Mouse (Mus musculus) liver, adult 2 months (tissue): ENCODE results near the gene Peli2.

ENCODE experiments used
- CTCF ChIP-seq: fragments of 200-500 bp; IDR thresholded peaks from 2 replicates; pipeline ENCODE4 v1.5.1; 2011; ENCODE audit warnings: low read depth, low read length, control low read depth
- POLR2A ChIP-seq: fragments of 200-500 bp; IDR thresholded peaks from 2 replicates; pipeline ENCODE4 v1.6.1; 2011; ENCODE audit warnings: low read length, control low read depth; ENCODE audit not compliant: insufficient read depth; ENCODE audit errors: extremely low read depth

- no peak for TF ChIP-seq POLR2A
- no peak for TF ChIP-seq CTCF
Observed at GRCm38 (mm10) chr14:48303235-48303634, 182.6 kb downstream of the Peli2 start.
